Mouse (Mus musculus) liver, embryonic 14.5 days (tissue): ENCODE measurements around the gene Shroom3. TPM values are rescaled to one million over a fixed set of nuclear protein-coding genes. Genes with fewer than 3 reads are reported as not detected.

ENCODE experiments used
- ATAC-seq: fragments of 200-750 bp; cut with Nextera tagmentation; 2 replicates; pipeline ENCODE4 v1.8.0; 2017; ENCODE audit warnings: moderate number of reproducible peaks, mild to moderate bottlenecking, moderate library complexity; ENCODE audit not compliant: insufficient read depth
- DNase-seq, 3 experiments: peaks; one replicate each; pipeline ENCODE4 v3.0.0-alpha.2; 2012 to 2013; ENCODE audit warnings: low read depth in 3 of 3, low spot score in 3 of 3
- H3K27ac ChIP-seq: fragments of 300-500 bp; sonication (generic); 2 replicates; pipeline ENCODE4 v1.5.1; 2014; ENCODE audit warnings: moderate library complexity, mild to moderate bottlenecking, control low read depth, inconsistent platforms
- H3K27me3 ChIP-seq: fragments of 300-500 bp; sonication (generic); 2 replicates; pipeline ENCODE4 v1.6.1; 2014; ENCODE audit warnings: mild to moderate bottlenecking, low read length, moderate library complexity; ENCODE audit not compliant: control insufficient read depth, insufficient read depth
- H3K36me3 ChIP-seq: fragments of 300-500 bp; sonication (generic); replicated peaks from 2 replicates; pipeline ENCODE4 v1.6.1; 2014; ENCODE audit warnings: low read depth; ENCODE audit not compliant: control insufficient read depth, insufficient read depth
- H3K4me1 ChIP-seq, 2 experiments: fragments of 200-500 bp in 1 of 2; fragments of 300-500 bp in 1 of 2; sonication (generic) in 1 of 2; replicated peaks; 2 replicates each; pipeline ENCODE4 v1.6.1; 2012 to 2014; ENCODE audit warnings: antibody characterized with exemption in 1 of 2, inconsistent platforms in 1 of 2, low read length in 1 of 2; ENCODE audit not compliant: control insufficient read depth in 2 of 2, insufficient read depth in 2 of 2
- H3K4me2 ChIP-seq: fragments of 300-500 bp; sonication (generic); 2 replicates; pipeline ENCODE4 v1.6.1; 2014; ENCODE audit warnings: low read depth, mild to moderate bottlenecking, control low read depth, moderate library complexity
- H3K4me3 ChIP-seq, 2 experiments: fragments of 200-500 bp in 1 of 2; fragments of 300-500 bp in 1 of 2; sonication (generic) in 1 of 2; 2 replicates each; pipeline ENCODE4 v1.5.1; 2012 to 2014; ENCODE audit warnings: low read depth in 2 of 2, low read length in 2 of 2, mild to moderate bottlenecking in 2 of 2, control low read depth in 1 of 2, inconsistent platforms in 1 of 2, moderate library complexity in 1 of 2; ENCODE audit not compliant: insufficient read depth in 1 of 2
- H3K9ac ChIP-seq: fragments of 300-500 bp; sonication (generic); replicated peaks from 2 replicates; pipeline ENCODE4 v1.6.1; 2014; ENCODE audit warnings: mild to moderate bottlenecking, control low read depth, moderate library complexity
- H3K9me3 ChIP-seq: fragments of 300-500 bp; sonication (generic); 2 replicates; pipeline ENCODE4 v1.6.1; 2016; ENCODE audit warnings: low read length, mixed read lengths; ENCODE audit not compliant: control insufficient read depth
- CTCF ChIP-seq: IDR thresholded peaks from 2 replicates; pipeline ENCODE4 v1.5.1; 2016; ENCODE audit warnings: antibody characterized with exemption, low read depth, control low read depth
- EP300 ChIP-seq: IDR thresholded peaks from 2 replicates; pipeline ENCODE4 v1.6.1; 2016; ENCODE audit warnings: antibody characterized with exemption, low read depth
- whole genome bisulfite sequencing: fragments of 180-500 bp; shearing (Covaris S2); extraction: QIAGEN DNeasy Blood & Tissue Kit; methylation state at CpG from one replicate; pipeline ENCODE4 v1.1.7; 2014; ENCODE audit not compliant: insufficient replicate concordance; 5-methylcytosine and 5-hydroxymethylcytosine counted together
- polyA plus RNA-seq, 2 experiments: library from polyadenylated mRNA; depleted of rRNA in 1 of 2; stranded (reverse) in 1 of 2; unstranded in 1 of 2; fragments of >200 nt; fragmentation: Nextera tagmentation in 1 of 2; extraction: Ambion mirVana in 1 of 2; gene quantifications; 2 replicates each; pipeline versions ENCODE4 v1.2.1 to v1.2.3; 2012 to 2014

Shroom3 gene
- polyA plus RNA-seq, 2 experiments, result 0.11 to 0.30 TPM

DNA sequence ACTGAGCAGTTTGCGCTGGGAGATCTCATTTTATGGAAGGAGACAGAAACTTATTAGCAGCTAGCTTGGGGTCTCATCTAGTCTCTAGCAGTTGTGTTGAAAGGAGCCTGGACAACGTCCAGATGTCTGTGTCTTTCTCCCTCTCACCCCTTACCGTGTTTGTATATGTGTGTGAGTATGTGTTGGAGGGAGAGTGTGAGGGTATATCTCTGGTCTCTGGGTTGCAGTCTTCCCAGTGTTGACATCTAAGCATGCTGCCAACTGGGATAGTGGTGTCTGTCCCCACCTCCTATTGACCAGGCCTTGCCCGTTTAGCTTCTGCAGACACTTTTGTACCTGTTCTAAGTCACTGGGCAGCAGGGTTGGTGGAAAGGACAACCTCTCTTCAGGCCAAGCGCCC lies 207.7 kb downstream of the Shroom3 start:
- Histone ChIP-seq H3K4me2 (no peak overlapping the region), H3K9ac (no peak overlapping the region), H3K36me3 (no peaks in the 10 kb centered on the region), H3K4me3 (no peak overlapping the region), H3K27me3 (no peaks in the 10 kb centered on the region), H3K4me1 (no peaks in the 10 kb centered on the region), H3K9me3 (no peaks in the 10 kb centered on the region), H3K27ac (no peak overlapping the region)
- DNase-seq (no peak), ATAC-seq (no peak)
- no peak for TF ChIP-seq CTCF
- no peak for TF ChIP-seq EP300
- 57% methylated on average over 5 of the region's 5 CpGs for WGBS

GRCm38 (mm10) chr5:92893284-92893683 lies 210.0 kb downstream of the Shroom3 start:
- no peak overlapping the region for H3K27ac ChIP-seq
- no peaks in the 10 kb centered on the region for H3K4me1 ChIP-seq
- H3K4me2 ChIP-seq, result no peak overlapping the region
- no peaks in the 10 kb centered on the region for H3K9me3 ChIP-seq
- H3K36me3 ChIP-seq, result no peaks in the 10 kb centered on the region
- ATAC-seq (no peak), DNase-seq (no peak)
- WGBS, result 49% methylated on average over 4 of the region's 4 CpGs
- peaks cover 5% of the 10 kb centered on the region for H3K27me3 ChIP-seq
- TF ChIP-seq CTCF, result no peak
- no peak for TF ChIP-seq EP300
- no peak overlapping the region for H3K4me3 ChIP-seq
- H3K9ac ChIP-seq, result no peak overlapping the region

DNA sequence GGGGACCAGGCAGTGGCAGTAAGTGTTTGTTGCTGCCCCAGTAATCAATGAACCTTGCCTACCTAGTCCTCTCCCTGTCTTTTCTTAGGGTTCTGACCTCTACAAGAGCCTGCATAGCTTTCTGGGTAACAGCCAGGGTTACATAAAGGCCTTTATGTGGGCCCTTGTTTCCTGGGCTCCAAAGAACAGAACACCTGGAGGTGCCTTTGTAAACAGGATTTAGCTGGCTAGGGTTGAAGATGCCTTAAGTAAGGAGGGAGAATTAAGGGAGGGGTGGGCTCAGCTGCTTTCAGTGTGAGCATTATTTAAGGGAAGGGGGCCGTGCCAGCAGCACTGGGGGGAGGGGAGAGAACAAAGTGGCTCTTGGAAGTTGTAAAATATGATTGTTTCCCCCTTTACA lies 210.5 kb downstream of the Shroom3 start:
- DNase-seq, result no peak
- TF ChIP-seq CTCF (no peak), EP300 (no peak)
- Histone ChIP-seq H3K4me2 (no peak overlapping the region), H3K9me3 (no peaks in the 10 kb centered on the region), H3K27ac (no peak overlapping the region), H3K36me3 (no peaks in the 10 kb centered on the region), H3K9ac (no peak overlapping the region), H3K4me1 (no peaks in the 10 kb centered on the region; a peak in 1 of 4 replicates), H3K4me3 (no peak overlapping the region), H3K27me3 (peaks cover 10% of the 10 kb centered on the region)
- ATAC-seq, result no peak
- 11% methylated on average over 1 of the region's 1 CpGs for WGBS

GRCm38 (mm10) chr5:92895877-92896276 lies 212.6 kb downstream of the Shroom3 start:
- no peak for ATAC-seq
- WGBS, result 74% methylated on average over 8 of the region's 8 CpGs
- H3K4me3 ChIP-seq, result no peak overlapping the region

GRCm38 (mm10) chr5:92896725-92897280 lies 213.6 kb downstream of the Shroom3 start:
- Histone ChIP-seq H3K4me2 (no peak overlapping the region), H3K27me3 (peaks cover 16% of the 10 kb centered on the region), H3K4me3 (no peak overlapping the region), H3K4me1 (no peaks in the 10 kb centered on the region; a peak in 1 of 4 replicates), H3K9ac (no peak overlapping the region), H3K27ac (no peak overlapping the region), H3K36me3 (no peaks in the 10 kb centered on the region), H3K9me3 (no peaks in the 10 kb centered on the region)
- TF ChIP-seq EP300 (no peak), CTCF (no peak)
- WGBS, result 40% methylated on average over 1 of the region's 1 CpGs
- DNase-seq (no peak), ATAC-seq (no peak)

More at GRCm38 (mm10) chr5:92895877-92896276, 212.6 kb downstream of the Shroom3 start:
- H3K4me2 ChIP-seq, result no peak overlapping the region
- DNase-seq, result no peak
- no peak overlapping the region for H3K27ac ChIP-seq
- no peaks in the 10 kb centered on the region for H3K36me3 ChIP-seq
- peaks cover 16% of the 10 kb centered on the region for H3K27me3 ChIP-seq
- H3K4me1 ChIP-seq, result no peaks in the 10 kb centered on the region; a peak in 1 of 4 replicates
- TF ChIP-seq EP300 (no peak), CTCF (no peak)
- no peaks in the 10 kb centered on the region for H3K9me3 ChIP-seq
- H3K9ac ChIP-seq, result no peak overlapping the region
